17 mouse cellular contexts compared by ENCODE assay signal in genomic region chr4:61555887-61556286, GRCm38 (mm10). TPM values are rescaled to one million over a fixed set of nuclear protein-coding genes. Genes with fewer than 3 reads are reported as not detected.
DNase-seq lines count a peak whose midpoint lies in the region; TF ChIP-seq lines count a peak whose summit lies in the region.
"Not testable (repeated sequence)": the region's sequence is repeated elsewhere in the genome, so short reads cannot be mapped to it uniquely, and the experiment has no call there.
"Had no signal": no experiment of that assay in that cellular context is flagged by ENCODE, and none has a peak within 500 bp of the region (broad histone marks: within the 10 kb centered on the region; RNA-seq: fewer than 3 reads in every experiment).

No protein-coding gene starts in this region.

- peak; percentile 11 to 32 for DNase-seq in adrenal gland, postnatal 36 days
- DNase-seq in frontal cortex, postnatal 36 days (ENCODE audit: low spot score in 2 of 2): peak; percentile 4 to 10
- DNase-seq in kidney, adult 2 months: peak; percentile 63
- DNase-seq in layer of hippocampus, adult 9-10 months (ENCODE audit: low spot score): peak; percentile 3
- DNase-seq in liver, adult 2 months (ENCODE audit: extremely low read depth, low read depth, low spot score): peak; percentile 21
- peak; percentile 45 for DNase-seq in retina, embryonic 14.5 days (ENCODE audit: low spot score)
- DNase-seq in urinary bladder, adult 18-20 months (ENCODE audit: low spot score in 2 of 2): peak; percentile 4 to 8

- not testable (repeated sequence) for TF ChIP-seq POLR2A in ES-Bruce4 (IDR thresholded peaks at IDR 0.05; ENCODE audit: insufficient read depth, low read length); kidney, adult 2 months (IDR thresholded peaks at IDR 0.05; ENCODE audit: low read depth, low read length); liver, adult 2 months (IDR thresholded peaks at IDR 0.05; ENCODE audit: extremely low read depth, insufficient read depth, low read length)

- not testable (repeated sequence) for H3K9me3 ChIP-seq in ES-Bruce4 (replicated peaks; ENCODE audit: control insufficient read depth, insufficient read depth, low read length, poor library complexity, severe bottlenecking)

- WGBS in kidney, adult 2 months: 45% methylated on average over 2 of the region's 2 CpGs
- 39% methylated on average over 2 of the region's 2 CpGs for WGBS in liver, adult 2 months

- TF ChIP-seq EP300 in ES-Bruce4 (IDR thresholded peaks at IDR 0.05; ENCODE audit: insufficient read depth, low read depth, low read length): not testable (repeated sequence)

- H3K4me1 ChIP-seq in ES-Bruce4 (ENCODE audit: control insufficient read depth, insufficient read depth, low read length); kidney, adult 2 months (ENCODE audit: control insufficient read depth, insufficient read depth, low read length); liver, adult 2 months (ENCODE audit: control insufficient read depth, insufficient read depth, low read length): not testable (repeated sequence)

- H3K36me3 ChIP-seq in ES-Bruce4 (ENCODE audit: control insufficient read depth, insufficient read depth, low read length, poor library complexity, severe bottlenecking); kidney, adult 2 months (ENCODE audit: control insufficient read depth, insufficient read depth, low read length); liver, adult 2 months (ENCODE audit: control insufficient read depth, insufficient read depth, low read length): not testable (repeated sequence)

- not testable (repeated sequence) for H3K9ac ChIP-seq in ES-Bruce4 (ENCODE audit: low read depth, poor library complexity, severe bottlenecking); liver, adult 2 months (ENCODE audit: low read depth, low read length)

- H3K79me2 ChIP-seq in liver, adult 2 months (ENCODE audit: control insufficient read depth, insufficient read depth, low read length): not testable (repeated sequence)

- H3K4me3 ChIP-seq in ES-Bruce4 (ENCODE audit: low read depth, low read length); kidney, adult 2 months (ENCODE audit: insufficient read depth, low read depth, low read length); liver, adult 2 months (ENCODE audit: insufficient read depth, low read depth, low read length): not testable (repeated sequence)

- H3K27me3 ChIP-seq in ES-Bruce4 (ENCODE audit: control insufficient read depth, insufficient read depth, low read length, poor library complexity, severe bottlenecking); kidney, adult 2 months (replicated peaks; ENCODE audit: control insufficient read depth, insufficient read depth, low read length); liver, adult 2 months (ENCODE audit: control insufficient read depth, insufficient read depth, low read length): not testable (repeated sequence)

- not testable (repeated sequence) for H3K27ac ChIP-seq in ES-Bruce4 (ENCODE audit: insufficient read depth, low read length); kidney, adult 2 months (ENCODE audit: insufficient read depth, low read depth, low read length); liver, adult 2 months (replicated peaks; ENCODE audit: insufficient read depth, low read depth, low read length)

- peak; percentile 38 for TF ChIP-seq CTCF in ES-Bruce4 (IDR thresholded peaks at IDR 0.05; ENCODE audit: low read depth, low read length)
- TF ChIP-seq CTCF in kidney, adult 2 months (conservative IDR thresholded peaks at IDR 0.05; ENCODE audit: insufficient read depth, insufficient read length, low read depth, low read length): peak; percentile 41
- TF ChIP-seq CTCF in liver, adult 2 months (IDR thresholded peaks at IDR 0.05; ENCODE audit: low read depth, low read length): peak; percentile 61

RNA-seq across cellular contexts. Expression of gene Mup16, which starts 36.6 kb away (rescaled TPM):
- polyA plus RNA-seq in ES-Bruce4 (2011; ENCODE audit: insufficient read depth, insufficient read length, low read depth, missing spikeins): not detected in 2 replicates
- total RNA-seq in adrenal gland, postnatal 36 days (2021): not detected
- polyA plus RNA-seq in kidney, adult 2 months (2012; rRNA removed): not detected in 2 replicates
- total RNA-seq in liver, adult 2 months (2014; rRNA removed): 1.0 and 75.7 TPM in 2 replicates
- 23.9 and 42.9 TPM in 2 replicates for polyA plus RNA-seq in liver, adult 2 months (2012; rRNA removed)
- total RNA-seq: granulocyte monocyte progenitor cell, adult 5-6 weeks; heart, postnatal 14 days; layer of hippocampus, adult 8-10 months had no signal
- polyA plus RNA-seq: cerebellum, adult 2 months; embryonic facial prominence, embryonic 10.5 days; frontal cortex, adult 2 months; limb, embryonic 15.5 days; midbrain, embryonic 12.5 days; thymus, adult 2 months had no signal

RNA-seq across cellular contexts. Expression of gene Mup17, which starts 39.8 kb away (rescaled TPM):
- not detected in 2 replicates for polyA plus RNA-seq in ES-Bruce4 (2011; ENCODE audit: insufficient read depth, insufficient read length, low read depth, missing spikeins)
- total RNA-seq in adrenal gland, postnatal 36 days (2021): under 1 TPM in 1 of 2 experiments, not detected in 1; 0.56 TPM
- not detected in 2 replicates for polyA plus RNA-seq in kidney, adult 2 months (2012; rRNA removed)
- 0.34 and 154 TPM in 2 replicates for total RNA-seq in liver, adult 2 months (2014; rRNA removed)
- 15.8 and 25.5 TPM in 2 replicates for polyA plus RNA-seq in liver, adult 2 months (2012; rRNA removed)
- total RNA-seq: granulocyte monocyte progenitor cell, adult 5-6 weeks; heart, postnatal 14 days; layer of hippocampus, adult 8-10 months had no signal
- polyA plus RNA-seq: cerebellum, adult 2 months; embryonic facial prominence, embryonic 10.5 days; frontal cortex, adult 2 months; midbrain, embryonic 12.5 days; thymus, adult 2 months had no signal

Comparison
In these comparisons a context has a peak if more than half of its experiments do, and no peak if none do; other contexts are left out.
1. DNase-seq: peak in every context shown above with its lines; median percentile 63 in kidney, adult 2 months; 45 in retina, embryonic 14.5 days; 22 in adrenal gland, postnatal 36 days; 21 in liver, adult 2 months; 7 in frontal cortex, postnatal 36 days; 6 in urinary bladder, adult 18-20 months; 3 in layer of hippocampus, adult 9-10 months.
2. RNA of gene Mup16, which starts 36.6 kb away (polyA plus RNA-seq): 23.9 to 42.9 TPM in liver, adult 2 months; not detected in ES-Bruce4 and not detected in kidney, adult 2 months; every median in the first group is over 10 times any median in the second.
3. RNA of gene Mup17, which starts 39.8 kb away (polyA plus RNA-seq): 15.8 to 25.5 TPM in liver, adult 2 months; not detected in ES-Bruce4 and not detected in kidney, adult 2 months; every median in the first group is over 10 times any median in the second.
4. Peak in every context shown above with its lines, with median percentiles within 50 percentile points of each other: CTCF ChIP-seq.